Mouse (Mus musculus) left cerebral cortex, postnatal 14 days (tissue): ENCODE results near the gene Tbx4. TPM values are rescaled to one million over a fixed set of nuclear protein-coding genes. Genes with fewer than 3 reads are reported as not detected.
A peak's percentile ranks its signal among the peaks of the same experiment; 100 is the strongest.

Source experiments
- DNase-seq, 2 experiments: peaks; one replicate each; pipeline ENCODE4 v3.0.0; 2021 to 2022; ENCODE audit warnings: low spot score in 2 of 2, mixed read lengths in 1 of 2
- intact Hi-C: fragments of 180-260 bp; cut with DNase I; formaldehyde crosslinking; loops from one replicate; pipeline ENCODE4 v1.15.1; 2025
- long read RNA-seq, 2 experiments: library from polyadenylated mRNA; stranded (forward); transcript quantifications; one replicate each; pipeline ENCODE4 v2.0.0; 2021
- total RNA-seq, 2 experiments: library from RNA; stranded (reverse); gene quantifications; 2 replicates each; pipeline ENCODE4 v1.2.3; 2021

Gene Tbx4
- total RNA-seq = under 1 TPM; 0.59 to 0.61 TPM
- long read RNA-seq, experiment 1, partial matches to known transcripts = 0 of 3 reads
- long read RNA-seq, experiment 1, other reads (novel, unspliced or antisense) = 3 of 3 reads
- long read RNA-seq, experiment 2 = 0 reads

GRCm38 (mm10) chr11:85885665-85886428, at the start of gene Tbx4:
TSS of gene Tbx4 (plus strand) at chr11:85886422.
- intact Hi-C loops = loop anchor here (5.0 kb wide), 2 partner anchors 44 to 1364 kb away; no protein-coding TSS in a partner anchor
- DNase-seq = no peak

GRCm38 (mm10) chr11:85836523-85837290, 49.5 kb upstream of the Tbx4 start:
- intact Hi-C loops = no loop called here
- no peak for DNase-seq

GRCm38 (mm10) chr11:85837291-85837647, 49.0 kb upstream of the Tbx4 start:
- intact Hi-C loops = no loop called here
- DNase-seq = no peak

- no peak for DNase-seq
- intact Hi-C loops = no loop called here
Measured at GRCm38 (mm10) chr11:85837648-85838423, 48.4 kb upstream of the Tbx4 start.

GRCm38 (mm10) chr11:85838424-85839257, 47.6 kb upstream of the Tbx4 start:
- intact Hi-C loops = no loop called here
- no peak for DNase-seq

- no peak for DNase-seq
- intact Hi-C loops = loop anchor here (5.0 kb wide), 5 partner anchors 48 to 457 kb away; partner anchors contain the start of gene Tbx4
Measured at GRCm38 (mm10) chr11:85839258-85840030, 46.8 kb upstream of the Tbx4 start.

GRCm38 (mm10) chr11:85840031-85840802, 46.0 kb upstream of the Tbx4 start:
- DNase-seq = no peak
- intact Hi-C loops = loop anchor here (5.0 kb wide), 5 partner anchors 47 to 458 kb away; partner anchors contain the start of gene Tbx4

- intact Hi-C loops = loop anchor here (5.0 kb wide), 5 partner anchors 47 to 458 kb away; partner anchors contain the start of gene Tbx4
- DNase-seq = no peak
Measured at GRCm38 (mm10) chr11:85840803-85841145, 45.4 kb upstream of the Tbx4 start.

- intact Hi-C loops = loop anchor here (5.0 kb wide), 5 partner anchors 46 to 459 kb away; partner anchors contain the start of gene Tbx4
- DNase-seq = no peak
Measured at GRCm38 (mm10) chr11:85841211-85841681, 45.0 kb upstream of the Tbx4 start.

GRCm38 (mm10) chr11:85841980-85842379, 44.2 kb upstream of the Tbx4 start:
- intact Hi-C loops = loop anchor here (5.0 kb wide), 5 partner anchors 45 to 460 kb away; partner anchors contain the start of gene Tbx4
- DNase-seq = peak in 1 of 2 experiments; percentile 52

- DNase-seq = no peak
- intact Hi-C loops = loop anchor here (5.0 kb wide), 5 partner anchors 45 to 460 kb away; partner anchors contain the start of gene Tbx4
Measured at GRCm38 (mm10) chr11:85842596-85843346, 43.5 kb upstream of the Tbx4 start.

GRCm38 (mm10) chr11:85843347-85843692, 42.9 kb upstream of the Tbx4 start:
- intact Hi-C loops = loop anchor here (5.0 kb wide), 5 partner anchors 44 to 461 kb away; partner anchors contain the start of gene Tbx4
- peak in 1 of 2 experiments; percentile 35 for DNase-seq

GRCm38 (mm10) chr11:85844144-85844965, 41.9 kb upstream of the Tbx4 start:
- peak; percentile 69 to 75 for DNase-seq
- intact Hi-C loops = loop anchor here (2.0 to 5.0 kb wide), 6 partner anchors 43 to 462 kb away; partner anchors contain the start of gene Tbx4

GRCm38 (mm10) chr11:85844971-85845370, 41.3 kb upstream of the Tbx4 start:
- DNase-seq = no peak
- intact Hi-C loops = loop anchor here (2.0 to 5.0 kb wide), 6 partner anchors 42 to 463 kb away; partner anchors contain the start of gene Tbx4

- DNase-seq = no peak
- intact Hi-C loops = loop anchor here (2.0 kb wide), 1 partner anchor 127 kb away; no protein-coding TSS in a partner anchor
Measured at GRCm38 (mm10) chr11:85845921-85846320, 40.3 kb upstream of the Tbx4 start.
